Mouse (Mus musculus) gastrocnemius, adult 2 months (tissue): ENCODE data around the gene Six5. TPM values are rescaled to one million over a fixed set of nuclear protein-coding genes. Genes with fewer than 3 reads are reported as not detected.
A peak's percentile ranks its signal among the peaks of the same experiment; 100 is the strongest.

Source experiments
- DNase-seq: peaks from one replicate; pipeline ENCODE4 v3.0.0; 2022
- H3K27ac ChIP-seq: fragments of 200-600 bp; 2 replicates; pipeline ENCODE4 v1.8.1; 2022; ENCODE audit warnings: mild to moderate bottlenecking
- H3K4me3 ChIP-seq: fragments of 200-600 bp; 2 replicates; pipeline ENCODE4 v1.8.1; 2022; ENCODE audit warnings: mild to moderate bottlenecking, moderate library complexity
- CTCF ChIP-seq: fragments of 200-600 bp; IDR thresholded peaks from 2 replicates; pipeline ENCODE4 v1.8.1; 2022; ENCODE audit warnings: antibody characterized with exemption, mild to moderate bottlenecking, moderate library complexity
- intact Hi-C: fragments of 180-260 bp; cut with DNase I; formaldehyde crosslinking; loops from one replicate; pipeline ENCODE4 v1.15.1; 2025
- total RNA-seq, 2 experiments: library from RNA; stranded (reverse); gene quantifications; 2 replicates each; pipeline ENCODE4 v1.2.3; 2021

Six5 gene
- total RNA-seq, 2 experiments from 2014 or later: 0.89 to 2.3 TPM

DNA sequence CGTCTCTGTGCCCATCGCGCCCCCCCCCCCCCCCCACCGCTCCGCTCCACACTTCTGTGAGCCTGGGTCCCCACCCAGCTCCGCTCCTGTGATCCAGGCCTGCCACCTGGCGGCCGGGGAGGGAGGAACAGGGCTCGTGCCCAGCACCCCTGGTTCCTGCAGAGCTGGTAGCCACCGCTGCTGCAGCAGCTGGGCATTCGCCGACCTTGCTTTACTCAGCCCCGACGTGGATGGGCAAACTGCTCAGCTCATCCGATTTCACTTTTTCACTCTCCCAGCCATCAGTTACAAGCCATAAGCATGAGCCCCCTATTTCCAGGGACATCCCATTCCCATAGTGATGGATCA, 1.2 kb upstream of the Six5 start:
- TF ChIP-seq CTCF: peak; percentile 84
- peak overlapping the region; percentile 94 for H3K27ac ChIP-seq
- intact Hi-C loops: loop anchor here (1.0 to 5.0 kb wide), 2 partner anchors 24 to 86 kb away; no protein-coding TSS in a partner anchor
- DNase-seq: peak; percentile 93
- H3K4me3 ChIP-seq: peak overlapping the region; percentile 90

DNA sequence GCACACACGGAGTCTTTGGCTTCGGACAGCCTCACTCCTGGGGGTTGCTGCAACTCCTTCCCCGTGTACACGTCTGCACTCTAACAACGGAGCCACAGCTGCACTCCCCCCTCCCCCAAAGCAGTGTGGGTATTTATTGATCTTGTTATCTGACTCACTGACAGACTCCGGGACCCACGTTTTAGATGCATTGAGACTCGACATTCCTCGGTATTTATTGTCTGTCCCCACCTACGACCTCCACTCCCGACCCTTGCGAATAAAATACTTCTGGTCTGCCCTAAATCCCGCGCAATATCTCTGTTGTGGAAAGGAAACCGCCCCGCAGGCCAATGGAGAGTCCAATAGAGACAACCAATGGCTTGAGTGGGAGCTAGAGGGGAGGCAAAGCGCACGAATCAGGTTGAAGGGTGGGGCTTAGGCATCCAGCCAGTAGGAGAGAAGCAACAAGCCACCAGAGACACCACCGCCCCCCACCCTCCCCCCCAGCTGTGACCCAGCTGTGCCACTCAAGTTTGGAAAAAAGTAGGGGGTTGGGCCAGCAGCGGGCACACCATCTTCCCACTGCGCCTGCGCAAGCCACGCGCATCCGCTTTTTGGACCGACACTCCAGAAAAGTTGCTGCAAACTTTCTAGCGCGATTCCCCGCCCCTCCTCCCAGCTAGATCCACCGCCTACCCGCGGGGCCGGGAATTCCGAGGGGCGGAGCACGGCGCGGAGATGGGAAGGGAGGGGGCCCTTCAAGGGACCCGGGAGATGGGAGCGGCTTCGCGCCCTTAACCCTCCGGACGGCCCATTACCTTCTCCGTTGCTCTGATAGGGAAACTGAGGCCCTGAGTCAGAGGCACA, 633 bp upstream of the Six5 start:
- intact Hi-C loops: loop anchor here (1.0 to 5.0 kb wide), 2 partner anchors 24 to 86 kb away; no protein-coding TSS in a partner anchor
- no peak for TF ChIP-seq CTCF
- Histone ChIP-seq H3K4me3 (peak overlapping the region; percentile 90), H3K27ac (peak overlapping the region; percentile 94)
- DNase-seq: peak; percentile 96

- Histone ChIP-seq H3K4me3 (peak overlapping the region; percentile 90), H3K27ac (peak overlapping the region; percentile 94)
- DNase-seq: peak; percentile 81
- intact Hi-C loops: loop anchor here (5.0 kb wide), 1 partner anchor 88 kb away; no protein-coding TSS in a partner anchor
- TF ChIP-seq CTCF: no peak; the same call in 1 of the 2 replicates
Observed at GRCm38 (mm10) chr7:19094826-19095750, 694 bp downstream of the Six5 start.

GRCm38 (mm10) chr7:19095751-19096110, 1.3 kb downstream of the Six5 start:
- peak; percentile 79 for DNase-seq
- Histone ChIP-seq H3K27ac (peak overlapping the region; percentile 94), H3K4me3 (peak overlapping the region; percentile 90)
- no peak for TF ChIP-seq CTCF
- intact Hi-C loops: no loop called here

- TF ChIP-seq CTCF: no peak
- Histone ChIP-seq H3K27ac (peak overlapping the region; percentile 94; the same call in 1 of the 2 replicates), H3K4me3 (peak overlapping the region; percentile 90)
- DNase-seq: no peak
- intact Hi-C loops: no loop called here
Observed at GRCm38 (mm10) chr7:19096421-19096976, 2.1 kb downstream of the Six5 start.

- intact Hi-C loops: no loop called here
- no peak overlapping the region for H3K4me3 ChIP-seq
- no peak for DNase-seq
- no peak overlapping the region for H3K27ac ChIP-seq
- no peak for TF ChIP-seq CTCF
Observed at GRCm38 (mm10) chr7:19097217-19097616, 2.8 kb downstream of the Six5 start.

DNA sequence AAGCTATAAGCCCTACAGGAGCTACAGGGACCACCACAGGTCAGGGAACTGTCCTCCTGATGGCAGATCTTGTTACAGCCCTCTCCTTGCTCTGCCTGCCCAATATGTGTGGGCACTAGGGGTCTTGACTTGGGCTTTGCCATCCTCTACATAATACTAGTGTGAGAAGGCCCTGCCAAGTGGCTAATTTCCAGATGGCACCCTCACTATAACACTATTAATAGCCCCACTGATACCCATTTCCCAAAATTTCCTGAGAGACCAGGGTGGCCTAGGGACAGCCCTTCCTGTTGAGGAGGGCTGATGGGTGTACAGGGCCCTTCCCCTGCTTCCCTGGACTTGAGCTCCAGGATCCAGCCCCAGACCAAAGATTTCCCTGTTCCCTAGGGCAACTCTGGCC, 3.5 kb downstream of the Six5 start:
- intact Hi-C loops: no loop called here
- Histone ChIP-seq H3K4me3 (no peak overlapping the region), H3K27ac (no peak overlapping the region)
- no peak for TF ChIP-seq CTCF
- DNase-seq: peak; percentile 43

DNA sequence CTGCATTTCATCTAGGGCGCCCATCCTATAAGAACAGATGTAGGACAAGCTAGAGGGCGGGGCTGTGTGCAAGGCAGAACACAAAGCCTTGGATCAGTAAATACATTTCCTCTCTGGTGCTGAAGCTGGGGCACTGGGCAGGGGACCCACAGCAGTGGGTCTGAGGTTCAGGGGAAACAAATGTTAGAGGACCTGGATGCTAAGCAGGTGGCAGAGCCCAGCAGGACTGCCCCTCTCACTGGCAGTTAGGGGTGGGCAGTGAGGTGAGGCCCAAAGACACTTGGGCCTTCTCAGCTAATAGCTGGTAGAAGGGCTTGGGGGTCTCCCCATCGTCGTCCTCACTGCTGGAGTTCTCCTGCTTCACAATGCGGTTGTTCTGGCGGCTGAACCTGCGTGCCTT, 4.4 kb downstream of the Six5 start:
- TF ChIP-seq CTCF: no peak
- DNase-seq: peak; percentile 6
- no peak overlapping the region for H3K27ac ChIP-seq
- intact Hi-C loops: no loop called here
- no peak overlapping the region for H3K4me3 ChIP-seq

GRCm38 (mm10) chr7:19100290-19100689, 5.9 kb downstream of the Six5 start:
- Histone ChIP-seq H3K4me3 (no peak overlapping the region), H3K27ac (no peak overlapping the region)
- DNase-seq: no peak
- intact Hi-C loops: no loop called here
- no peak for TF ChIP-seq CTCF

GRCm38 (mm10) chr7:19103741-19104140, 9.3 kb downstream of the Six5 start:
- intact Hi-C loops: no loop called here
- TF ChIP-seq CTCF: no peak

DNA sequence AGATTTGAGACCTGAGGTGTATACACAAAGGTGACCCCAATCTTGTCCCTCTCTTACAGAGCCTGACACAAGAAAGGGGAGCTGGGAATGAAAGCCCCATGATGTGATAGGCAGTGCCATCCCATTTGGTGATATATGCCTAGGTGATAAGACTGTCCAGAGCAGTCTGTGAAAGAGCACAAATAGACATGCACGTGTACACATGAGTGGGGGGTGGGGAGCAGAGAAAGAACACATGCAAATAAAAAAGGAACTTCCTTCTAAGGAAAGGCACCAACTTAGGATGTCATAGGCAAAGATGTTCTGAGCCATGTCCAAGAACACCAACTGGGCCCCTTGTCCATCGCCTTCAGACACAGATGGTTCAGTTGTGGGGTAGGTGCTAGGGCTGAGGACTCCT, 10.1 kb downstream of the Six5 start:
- no peak for TF ChIP-seq CTCF
- intact Hi-C loops: no loop called here
- Histone ChIP-seq H3K4me3 (no peak overlapping the region), H3K27ac (no peak overlapping the region)
- DNase-seq: no peak

More at GRCm38 (mm10) chr7:19103741-19104140, 9.3 kb downstream of the Six5 start:
- no peak for DNase-seq
- no peak overlapping the region for H3K4me3 ChIP-seq
- no peak overlapping the region for H3K27ac ChIP-seq

- H3K27ac ChIP-seq: no peak overlapping the region
- TF ChIP-seq CTCF: no peak
- DNase-seq: no peak
- no peak overlapping the region for H3K4me3 ChIP-seq
- intact Hi-C loops: loop anchor here (5.0 kb wide), 1 partner anchor 40 kb away; no protein-coding TSS in a partner anchor
Observed at GRCm38 (mm10) chr7:19107436-19107835, 13.0 kb downstream of the Six5 start.
